In genomic region chr16:34557891-34558290, GRCm38 (mm10) we compare ENCODE assay signal across 20 mouse cellular contexts.
"Had no signal": no experiment of that assay in that cellular context is flagged by ENCODE, and none has a peak within 500 bp of the region (broad histone marks: within the 10 kb centered on the region; RNA-seq: fewer than 3 reads in every experiment).

No protein-coding gene starts in this region.

- H3K4me3 ChIP-seq: kidney, embryonic 15.5 days; limb, embryonic 15.5 days; midbrain, embryonic 12.5 days; midbrain, embryonic 15.5 days; neural tube, embryonic 13.5 days; stomach, embryonic 15.5 days had no signal

- ATAC-seq: liver, postnatal 0 days; lung, postnatal 0 days; midbrain, embryonic 15.5 days had no signal

- H3K4me2 ChIP-seq: kidney, embryonic 15.5 days; limb, embryonic 15.5 days; liver, embryonic 11.5 days; lung, embryonic 14.5 days; midbrain, embryonic 12.5 days; midbrain, embryonic 15.5 days; neural tube, embryonic 13.5 days; stomach, embryonic 15.5 days had no signal

- H3K27me3 ChIP-seq: kidney, embryonic 15.5 days; limb, embryonic 15.5 days; midbrain, embryonic 12.5 days; midbrain, embryonic 15.5 days; neural tube, embryonic 13.5 days; stomach, embryonic 15.5 days had no signal

- DNase-seq: kidney, adult 11 months; kidney, adult 8-10 months; kidney, postnatal 10 days; kidney, postnatal 36 days; layer of hippocampus, postnatal 36 days; liver, postnatal 0 days; right cerebral cortex, postnatal 14 days; spleen, adult 18-20 months; thymus, postnatal 25 days had no signal

- H3K9ac ChIP-seq: kidney, embryonic 15.5 days; limb, embryonic 15.5 days; liver, embryonic 14.5 days; liver, postnatal 0 days; lung, embryonic 14.5 days; midbrain, embryonic 12.5 days; midbrain, embryonic 15.5 days; neural tube, embryonic 13.5 days; stomach, embryonic 15.5 days had no signal

- H3K9me3 ChIP-seq: kidney, embryonic 15.5 days; limb, embryonic 15.5 days; midbrain, embryonic 12.5 days; midbrain, embryonic 15.5 days; neural tube, embryonic 13.5 days; stomach, embryonic 15.5 days had no signal

- H3K36me3 ChIP-seq: kidney, embryonic 15.5 days; limb, embryonic 15.5 days; midbrain, embryonic 12.5 days; midbrain, embryonic 15.5 days; neural tube, embryonic 13.5 days; stomach, embryonic 15.5 days had no signal

- H3K27ac ChIP-seq: kidney, embryonic 15.5 days; limb, embryonic 15.5 days; liver, embryonic 14.5 days; macrophage; midbrain, embryonic 12.5 days; midbrain, embryonic 15.5 days; neural tube, embryonic 13.5 days; stomach, embryonic 15.5 days had no signal
